Mouse (Mus musculus): ENCODE data around the gene Ros1. TPM values are rescaled to one million over a fixed set of nuclear protein-coding genes. Genes with fewer than 3 reads are reported as not detected.

The Ros1 gene
- total RNA-seq, 1 experiment = 0.04 TPM

GRCm38 (mm10) chr10:52234654-52234981, 39.6 kb upstream of the Ros1 start:
- Histone ChIP-seq H3K36me3 (ENCODE audit: control insufficient read depth, insufficient read depth, low read length, poor library complexity, severe bottlenecking) (no peaks in the 10 kb centered on the region), H3K9ac (ENCODE audit: insufficient read depth, low read depth, low read length, poor library complexity, severe bottlenecking) (no peak overlapping the region), H3K27ac (ENCODE audit: insufficient read depth, low read depth, low read length, poor library complexity, severe bottlenecking) (no peak overlapping the region), H3K4me3 (ENCODE audit: insufficient read depth in 1 of 2, low read depth in 1 of 2, low read length in 2 of 2, poor library complexity in 1 of 2, severe bottlenecking in 1 of 2) (peak overlapping the region; percentile 79 to 85), H3K9me3 (ENCODE audit: control insufficient read depth, insufficient read depth, low read depth, low read length) (no peaks in the 10 kb centered on the region), H3K4me1 (ENCODE audit: control insufficient read depth in 2 of 2, insufficient read depth in 2 of 2, low read length in 2 of 2, poor library complexity in 1 of 2) (peaks cover 2 to 8% of the 10 kb centered on the region in 2 experiments; a peak in 2 of 4 replicates)
- TF ChIP-seq CHD2 (IDR thresholded peaks at IDR 0.05; ENCODE audit: low read depth, low read length) (no peak), HCFC1 (IDR thresholded peaks at IDR 0.05; ENCODE audit: borderline replicate concordance, insufficient read depth, low read length) (no peak), ZNF384 (IDR thresholded peaks at IDR 0.05; ENCODE audit: low read depth, low read length) (no peak), MAFK (IDR thresholded peaks at IDR 0.05; ENCODE audit: insufficient read depth, low read depth, low read length) (no peak), ZC3H11A (IDR thresholded peaks at IDR 0.05; ENCODE audit: borderline replicate concordance, low read depth, low read length) (no peak)
- in situ Hi-C loops (cut with MboI; ENCODE audit: low sequenced_read_pairs in 2 of 2, unreplicated experiment in 2 of 2) = no loop called here
- DNase-seq (ENCODE audit: low read depth, low spot score) = no peak

- Histone ChIP-seq H3K9ac (ENCODE audit: insufficient read depth, low read depth, low read length, poor library complexity, severe bottlenecking) (peak overlapping the region; percentile 83), H3K9me3 (ENCODE audit: control insufficient read depth, insufficient read depth, low read depth, low read length) (no peaks in the 10 kb centered on the region), H3K27ac (ENCODE audit: insufficient read depth, low read depth, low read length, poor library complexity, severe bottlenecking) (no peak overlapping the region), H3K4me1 (ENCODE audit: control insufficient read depth in 2 of 2, insufficient read depth in 2 of 2, low read length in 2 of 2, poor library complexity in 1 of 2) (peaks cover 2 to 8% of the 10 kb centered on the region in 2 experiments; a peak in 2 of 4 replicates), H3K36me3 (ENCODE audit: control insufficient read depth, insufficient read depth, low read length, poor library complexity, severe bottlenecking) (no peaks in the 10 kb centered on the region), H3K4me3 (ENCODE audit: insufficient read depth in 1 of 2, low read depth in 1 of 2, low read length in 2 of 2, poor library complexity in 1 of 2, severe bottlenecking in 1 of 2) (peak overlapping the region; percentile 79 to 85)
- TF ChIP-seq MAFK (IDR thresholded peaks at IDR 0.05; ENCODE audit: insufficient read depth, low read depth, low read length) (no peak), ZC3H11A (IDR thresholded peaks at IDR 0.05; ENCODE audit: borderline replicate concordance, low read depth, low read length) (no peak), CHD2 (IDR thresholded peaks at IDR 0.05; ENCODE audit: low read depth, low read length) (no peak), HCFC1 (IDR thresholded peaks at IDR 0.05; ENCODE audit: borderline replicate concordance, insufficient read depth, low read length) (no peak), ZNF384 (IDR thresholded peaks at IDR 0.05; ENCODE audit: low read depth, low read length) (no peak)
- no peak for DNase-seq (ENCODE audit: low read depth, low spot score)
- in situ Hi-C loops (cut with MboI; ENCODE audit: low sequenced_read_pairs in 2 of 2, unreplicated experiment in 2 of 2) = no loop called here
Measured at GRCm38 (mm10) chr10:52233969-52234653, 39.1 kb upstream of the Ros1 start.

- no peak for DNase-seq (ENCODE audit: low read depth, low spot score)
- Histone ChIP-seq H3K9me3 (ENCODE audit: control insufficient read depth, insufficient read depth, low read depth, low read length) (no peaks in the 10 kb centered on the region), H3K4me3 (ENCODE audit: insufficient read depth in 1 of 2, low read depth in 1 of 2, low read length in 2 of 2, poor library complexity in 1 of 2, severe bottlenecking in 1 of 2) (peak within 1 kb of the TSS; percentile 79 to 85), H3K36me3 (ENCODE audit: control insufficient read depth, insufficient read depth, low read length, poor library complexity, severe bottlenecking) (no peaks in the 10 kb centered on the region), H3K9ac (ENCODE audit: insufficient read depth, low read depth, low read length, poor library complexity, severe bottlenecking) (peak within 1 kb of the TSS; percentile 83), H3K27ac (ENCODE audit: insufficient read depth, low read depth, low read length, poor library complexity, severe bottlenecking) (no peak within 1 kb of the TSS), H3K4me1 (ENCODE audit: control insufficient read depth in 2 of 2, insufficient read depth in 2 of 2, low read length in 2 of 2, poor library complexity in 1 of 2) (peaks cover 2 to 8% of the 10 kb centered on the region in 2 experiments; a peak in 2 of 4 replicates)
- TF ChIP-seq CHD2 (IDR thresholded peaks at IDR 0.05; ENCODE audit: low read depth, low read length) (no peak), ZNF384 (IDR thresholded peaks at IDR 0.05; ENCODE audit: low read depth, low read length) (no peak), ZC3H11A (IDR thresholded peaks at IDR 0.05; ENCODE audit: borderline replicate concordance, low read depth, low read length) (no peak), HCFC1 (IDR thresholded peaks at IDR 0.05; ENCODE audit: borderline replicate concordance, insufficient read depth, low read length) (no peak), MAFK (IDR thresholded peaks at IDR 0.05; ENCODE audit: insufficient read depth, low read depth, low read length) (no peak)
- in situ Hi-C loops (cut with MboI; ENCODE audit: low sequenced_read_pairs in 2 of 2, unreplicated experiment in 2 of 2) = no loop called here
Measured at GRCm38 (mm10) chr10:52233301-52233968, 38.4 kb upstream of the Ros1 start, which contains the start of gene Dcbld1. TSS of gene Dcbld1 (plus strand) at chr10:52233619.

DNA sequence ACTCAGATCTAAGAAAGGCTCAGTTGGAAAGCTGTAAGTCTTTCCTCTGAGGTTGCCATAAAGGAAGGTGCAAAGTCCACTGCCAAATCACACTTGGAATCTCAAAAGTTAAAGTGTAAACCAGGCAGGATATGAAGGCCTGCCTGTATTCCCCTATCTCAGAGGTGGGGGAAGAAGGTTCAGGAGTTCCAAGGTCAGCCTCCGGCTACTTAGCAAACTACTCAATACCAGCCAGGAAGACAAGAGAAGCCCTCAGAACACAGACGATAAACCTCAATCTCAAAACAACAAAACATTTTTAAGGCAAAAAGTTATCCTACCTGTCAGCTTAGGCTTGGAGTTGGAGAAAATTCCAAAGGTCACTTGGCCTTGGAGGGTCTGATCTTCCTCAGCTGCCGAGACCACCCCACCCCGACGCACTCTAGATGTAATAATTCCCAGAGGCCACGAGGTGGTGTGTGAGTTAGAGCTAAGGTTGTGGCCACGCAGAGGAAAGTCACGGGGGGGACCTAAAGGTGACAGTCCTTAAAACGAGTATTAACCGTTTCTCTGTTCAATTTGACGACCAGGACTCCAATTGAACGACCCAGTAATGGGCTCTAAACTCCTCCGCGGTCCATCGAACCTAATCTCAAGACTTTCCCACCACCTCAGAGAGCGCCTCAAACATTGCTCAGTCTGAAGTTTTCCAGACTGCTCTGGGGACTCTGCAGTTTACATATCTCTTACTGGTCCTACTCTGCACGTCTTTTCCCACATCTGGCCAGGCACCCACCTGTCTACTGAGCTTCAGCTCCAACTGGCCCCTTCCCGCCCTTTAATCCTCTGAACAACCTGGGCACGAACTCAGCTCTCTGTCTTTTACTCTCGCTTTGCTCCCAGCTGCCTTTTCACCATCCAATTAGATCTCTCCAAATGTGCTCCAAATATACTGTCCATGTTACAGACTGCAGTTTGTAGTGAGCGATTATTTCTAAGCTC, 37.4 kb upstream of the Ros1 start:
- in situ Hi-C loops (cut with MboI; ENCODE audit: low sequenced_read_pairs in 2 of 2, unreplicated experiment in 2 of 2) = no loop called here
- H3K27ac ChIP-seq (ENCODE audit: insufficient read depth, low read depth, low read length, poor library complexity, severe bottlenecking) = no peak overlapping the region
- no peaks in the 10 kb centered on the region for H3K9me3 ChIP-seq (ENCODE audit: control insufficient read depth, insufficient read depth, low read depth, low read length)
- peaks cover 2 to 8% of the 10 kb centered on the region in 2 experiments; a peak in 2 of 4 replicates for H3K4me1 ChIP-seq (ENCODE audit: control insufficient read depth in 2 of 2, insufficient read depth in 2 of 2, low read length in 2 of 2, poor library complexity in 1 of 2)
- no peak for TF ChIP-seq ZC3H11A (IDR thresholded peaks at IDR 0.05; ENCODE audit: borderline replicate concordance, low read depth, low read length)
- TF ChIP-seq MAFK (IDR thresholded peaks at IDR 0.05; ENCODE audit: insufficient read depth, low read depth, low read length) = no peak
- TF ChIP-seq HCFC1 (IDR thresholded peaks at IDR 0.05; ENCODE audit: borderline replicate concordance, insufficient read depth, low read length) = no peak
- TF ChIP-seq ZNF384 (IDR thresholded peaks at IDR 0.05; ENCODE audit: low read depth, low read length) = no peak
- TF ChIP-seq CHD2 (IDR thresholded peaks at IDR 0.05; ENCODE audit: low read depth, low read length) = no peak
- peak; percentile 28 for DNase-seq (ENCODE audit: low read depth, low spot score)
- H3K9ac ChIP-seq (ENCODE audit: insufficient read depth, low read depth, low read length, poor library complexity, severe bottlenecking) = peak overlapping the region; percentile 31; the same call in 1 of the 2 replicates
- H3K36me3 ChIP-seq (ENCODE audit: control insufficient read depth, insufficient read depth, low read length, poor library complexity, severe bottlenecking) = no peaks in the 10 kb centered on the region
- peak overlapping the region; percentile 49 to 79 for H3K4me3 ChIP-seq (ENCODE audit: insufficient read depth in 1 of 2, low read depth in 1 of 2, low read length in 2 of 2, poor library complexity in 1 of 2, severe bottlenecking in 1 of 2)

Measured in ES-E14 (cell line).